Mouse (Mus musculus): ENCODE results near the gene Ankrd9. TPM values are rescaled to one million over a fixed set of nuclear protein-coding genes. Genes with fewer than 3 reads are reported as not detected.
A peak's percentile ranks its signal among the peaks of the same experiment; 100 is the strongest.

Ankrd9 gene
- total RNA-seq (2021) = 100 to 1,000 TPM in 1 of 2 experiments, 10 to 100 TPM in 1; 20.3 to 102 TPM
- long read RNA-seq, experiment 1, transcript Ankrd9-202 (3 exons, 2,577 nt) = major isoform, 14 of 53 reads
- long read RNA-seq, experiment 1, transcript Ankrd9-203 (4 exons, 1,563 nt) = major isoform, 14 of 53 reads
- long read RNA-seq, experiment 1, transcript Ankrd9-201 (3 exons, 1,706 nt) = minor isoform, 10 of 53 reads
- long read RNA-seq, experiment 1, partial matches to known transcripts = 4 of 53 reads
- long read RNA-seq, experiment 1, other reads (novel, unspliced or antisense) = 8 of 53 reads
- long read RNA-seq, experiment 2, transcript Ankrd9-203 (4 exons, 1,563 nt) = minor isoform, 39 of 231 reads
- long read RNA-seq, experiment 2, transcript Ankrd9-202 (3 exons, 2,577 nt) = major isoform, 88 of 231 reads
- long read RNA-seq, experiment 2, transcript Ankrd9-201 (3 exons, 1,706 nt) = minor isoform, 38 of 231 reads
- long read RNA-seq, experiment 2, transcript Ankrd9-207 (2 exons, 1,431 nt) = minor isoform, 11 of 231 reads
- long read RNA-seq, experiment 2, partial matches to known transcripts = 12 of 231 reads
- long read RNA-seq, experiment 2, other reads (novel, unspliced or antisense) = 43 of 231 reads

DNA sequence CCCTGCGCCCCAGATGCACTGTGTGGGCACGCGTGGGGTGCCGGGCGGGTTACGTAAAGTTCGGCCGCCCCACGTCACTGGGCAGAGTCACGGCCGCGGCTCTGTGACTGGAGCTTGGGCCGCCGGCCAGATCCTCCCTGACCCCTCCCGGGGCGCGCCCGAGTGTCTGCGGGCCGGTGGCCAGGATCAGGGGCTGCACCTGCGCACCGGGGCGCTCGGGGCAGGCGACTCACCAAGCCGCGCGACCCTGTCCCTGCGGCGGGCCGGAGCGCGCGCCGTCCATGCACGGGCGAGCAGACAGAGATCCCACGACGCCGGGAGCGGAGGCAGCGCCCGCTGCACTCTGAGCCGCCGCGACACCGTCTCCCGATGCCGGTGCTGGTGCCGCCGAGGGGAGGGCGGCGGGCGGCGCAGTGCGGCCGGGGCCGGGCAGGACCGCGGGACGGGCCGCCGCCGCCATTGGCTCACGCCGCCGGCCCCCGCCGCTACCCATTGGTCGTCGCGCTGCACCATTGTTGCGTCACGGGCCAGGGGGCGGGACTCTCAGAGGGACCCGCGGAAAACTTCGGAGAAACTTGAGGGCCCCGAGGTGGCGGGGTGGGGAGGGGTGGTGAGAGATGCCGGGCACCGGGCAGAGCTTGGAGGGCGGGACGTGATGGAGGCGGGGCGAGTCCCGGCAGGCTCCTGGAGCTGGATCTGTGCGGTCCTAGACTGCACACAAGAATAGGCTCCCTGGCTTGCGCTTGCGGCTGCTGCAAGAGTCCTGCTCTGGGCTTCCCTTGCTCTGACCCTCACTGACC, at the start of gene Ankrd9:
Gene Ankrd9 (minus strand): TSS at position 434 of the 800 bp plus-strand sequence.
- peak; percentile 97 for DNase-seq

DNA sequence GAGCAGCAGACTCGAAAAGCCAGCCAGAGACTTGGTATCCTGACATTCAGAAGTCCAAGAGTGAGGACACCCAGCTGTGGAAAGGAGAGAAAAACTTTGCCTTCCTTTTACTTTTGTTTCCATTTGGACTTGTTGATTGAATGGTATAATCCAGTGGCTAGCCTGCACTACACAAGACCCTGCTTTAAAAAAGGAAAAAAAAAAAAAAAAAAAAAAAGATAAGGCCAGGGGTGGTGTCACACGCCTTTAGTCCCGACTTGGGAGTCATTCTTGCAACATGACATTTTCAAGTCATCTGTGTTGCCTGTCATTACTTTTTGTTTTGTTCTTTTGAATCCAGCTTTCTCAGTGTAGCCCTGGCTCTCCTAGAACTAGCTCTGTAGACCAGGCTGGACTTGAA, 42.7 kb upstream of the Ankrd9 start:
- DNase-seq = no peak

DNA sequence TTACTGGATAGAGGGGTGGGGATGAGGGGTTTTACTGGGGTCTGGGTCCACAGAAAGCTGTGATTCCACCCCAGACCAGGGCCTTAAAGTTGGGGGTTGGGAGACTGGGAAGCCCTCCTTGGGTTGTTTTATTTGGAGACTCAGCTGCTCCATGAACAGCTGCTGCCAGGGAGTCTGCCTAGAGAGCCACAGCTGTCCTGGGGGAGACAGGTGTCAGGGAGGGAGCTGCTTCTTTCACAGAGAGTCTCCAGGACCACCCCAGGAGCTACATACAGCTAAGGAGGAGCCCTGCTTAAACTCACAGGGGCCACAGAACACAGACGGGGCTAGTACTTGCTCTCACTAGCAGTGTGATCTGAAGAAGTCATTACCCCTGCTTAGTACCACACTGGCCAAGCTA, 42.3 kb upstream of the Ankrd9 start:
- no peak for DNase-seq

DNA sequence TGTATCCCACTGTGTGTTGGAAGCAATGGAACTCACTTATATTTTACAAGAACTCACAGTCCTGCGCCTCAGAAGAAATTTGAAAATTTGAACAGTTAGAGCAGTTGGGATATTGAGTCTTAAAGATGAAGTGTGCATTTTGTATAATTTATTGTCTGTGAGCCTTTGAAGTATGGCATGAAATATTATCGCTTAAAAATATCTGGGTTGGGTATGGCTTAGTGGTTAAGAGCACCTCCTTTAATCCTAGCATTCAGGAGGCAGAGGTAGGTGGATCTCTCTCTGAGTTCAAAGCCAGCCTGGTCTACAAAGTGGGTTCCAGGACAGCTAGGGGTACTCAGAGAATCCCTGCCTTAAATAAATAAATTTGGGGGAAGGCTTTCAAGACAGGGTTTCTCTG, 40.2 kb upstream of the Ankrd9 start:
- no peak for DNase-seq

DNA sequence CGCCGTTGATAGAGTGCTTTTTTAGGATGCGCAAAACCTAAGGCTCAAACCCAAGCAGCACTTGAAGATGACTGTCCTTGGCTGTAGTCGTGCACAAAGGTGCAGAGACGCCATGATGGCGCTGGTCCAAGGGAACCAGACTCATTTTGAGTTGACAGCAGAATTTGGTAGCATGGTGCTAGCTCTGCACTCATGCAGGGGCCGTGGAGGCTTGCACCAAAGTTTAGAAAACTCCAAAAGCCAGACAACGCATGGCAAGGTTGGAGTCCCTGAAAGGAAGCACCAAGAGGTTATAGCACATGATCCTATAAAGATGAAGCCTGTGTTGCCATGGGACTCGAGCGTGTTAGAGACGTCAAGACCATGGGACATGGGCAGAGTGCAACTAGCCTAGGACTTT, 39.2 kb upstream of the Ankrd9 start:
- DNase-seq = no peak

DNA sequence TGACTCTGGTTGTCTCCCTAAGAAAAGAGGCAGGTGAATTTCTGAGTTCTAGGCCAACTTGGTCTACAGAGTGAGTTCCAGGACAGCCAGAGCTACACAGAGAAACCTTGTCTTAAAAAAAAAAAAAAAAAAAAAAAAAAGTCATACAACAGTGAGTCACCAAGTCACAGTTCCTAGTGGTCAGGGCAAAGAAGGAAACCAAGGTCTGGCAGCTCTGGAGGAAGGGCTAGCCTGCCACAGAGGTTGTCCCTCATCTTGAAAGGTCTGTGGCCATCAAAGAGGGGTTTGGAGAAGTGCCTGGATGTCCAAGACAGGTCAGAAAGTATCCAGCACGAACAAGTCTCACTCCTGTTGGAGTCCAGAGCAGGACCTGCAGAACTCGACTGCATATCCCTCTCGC, 38.0 kb upstream of the Ankrd9 start:
- no peak for DNase-seq

DNA sequence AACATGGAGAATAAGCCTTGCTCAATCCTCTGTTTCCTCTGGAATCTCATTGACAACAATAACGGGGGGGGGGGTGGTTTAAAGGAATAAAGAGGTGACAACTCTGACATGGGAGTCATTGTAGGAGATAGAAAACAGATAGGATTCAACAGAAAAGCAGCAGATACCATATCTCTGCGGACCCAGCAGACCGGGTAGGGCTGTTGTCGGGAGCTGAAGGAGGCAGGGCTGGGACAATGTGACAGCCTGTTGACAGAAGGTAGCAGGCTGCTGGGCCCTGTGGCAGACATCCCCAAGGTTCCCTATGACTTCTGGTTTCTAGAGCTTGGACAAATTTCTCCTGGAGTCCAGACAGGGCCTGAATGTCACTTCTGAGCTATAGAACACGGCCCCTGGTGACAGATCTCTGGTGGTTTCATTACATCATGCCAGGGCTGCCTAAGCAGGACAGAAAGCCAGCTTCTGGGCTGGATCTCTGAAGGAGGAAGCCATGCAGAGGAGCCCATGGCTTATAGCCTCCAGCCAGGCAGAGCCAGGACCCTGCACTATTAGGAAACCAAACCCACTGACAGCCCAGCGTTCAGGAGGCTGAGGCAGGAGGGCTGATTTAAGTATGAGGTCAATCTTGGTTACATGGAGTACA, 30.9 kb upstream of the Ankrd9 start:
- DNase-seq = no peak

DNA sequence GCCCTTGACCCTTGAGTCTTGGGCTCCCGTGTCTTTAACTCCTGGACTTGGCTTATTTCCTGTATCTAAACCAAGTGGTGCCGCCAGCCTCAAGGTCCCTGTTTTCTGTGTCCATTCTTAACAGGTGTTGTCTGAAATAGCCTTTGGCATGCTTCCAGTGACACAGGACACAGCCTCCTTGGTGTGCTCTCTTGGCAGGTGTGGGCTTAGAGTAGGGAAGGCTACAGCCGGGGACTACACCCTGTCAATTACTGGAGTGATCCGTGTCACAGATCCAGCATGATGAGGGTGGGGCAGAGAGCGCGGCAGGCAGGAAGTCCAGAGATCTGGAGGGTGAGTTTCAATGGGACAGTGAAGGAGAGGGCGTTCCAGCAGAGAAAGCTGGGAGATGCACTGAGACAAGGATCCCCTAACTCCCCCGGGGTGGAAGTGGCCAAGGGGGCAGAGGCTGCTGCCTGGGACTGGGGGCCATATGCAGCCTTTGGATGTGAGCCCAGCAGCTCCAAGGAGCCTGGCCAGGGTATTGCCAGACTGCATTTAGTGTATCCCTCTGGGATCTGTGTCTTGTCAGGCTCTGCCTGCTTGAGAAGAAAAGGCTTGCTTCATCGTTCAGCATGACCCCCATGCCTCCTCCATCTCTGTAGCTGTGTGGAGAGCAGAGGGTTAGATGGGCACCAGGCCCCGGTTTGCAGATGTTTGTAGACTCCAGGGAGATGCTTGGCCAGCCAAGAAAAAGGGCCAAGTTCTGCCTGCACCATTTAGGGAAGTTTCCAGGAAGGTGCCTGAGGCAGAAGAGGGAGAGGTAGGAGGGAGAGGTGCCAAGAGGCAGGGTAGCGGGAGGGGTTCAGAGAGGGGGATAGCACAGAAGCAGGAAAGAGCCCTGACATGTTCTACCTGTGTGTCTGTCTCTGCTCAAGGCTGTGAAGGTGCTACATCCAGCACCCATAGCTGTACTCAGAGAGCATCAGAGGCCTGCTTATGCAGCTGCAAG, 30.0 kb upstream of the Ankrd9 start:
- DNase-seq = no peak

DNA sequence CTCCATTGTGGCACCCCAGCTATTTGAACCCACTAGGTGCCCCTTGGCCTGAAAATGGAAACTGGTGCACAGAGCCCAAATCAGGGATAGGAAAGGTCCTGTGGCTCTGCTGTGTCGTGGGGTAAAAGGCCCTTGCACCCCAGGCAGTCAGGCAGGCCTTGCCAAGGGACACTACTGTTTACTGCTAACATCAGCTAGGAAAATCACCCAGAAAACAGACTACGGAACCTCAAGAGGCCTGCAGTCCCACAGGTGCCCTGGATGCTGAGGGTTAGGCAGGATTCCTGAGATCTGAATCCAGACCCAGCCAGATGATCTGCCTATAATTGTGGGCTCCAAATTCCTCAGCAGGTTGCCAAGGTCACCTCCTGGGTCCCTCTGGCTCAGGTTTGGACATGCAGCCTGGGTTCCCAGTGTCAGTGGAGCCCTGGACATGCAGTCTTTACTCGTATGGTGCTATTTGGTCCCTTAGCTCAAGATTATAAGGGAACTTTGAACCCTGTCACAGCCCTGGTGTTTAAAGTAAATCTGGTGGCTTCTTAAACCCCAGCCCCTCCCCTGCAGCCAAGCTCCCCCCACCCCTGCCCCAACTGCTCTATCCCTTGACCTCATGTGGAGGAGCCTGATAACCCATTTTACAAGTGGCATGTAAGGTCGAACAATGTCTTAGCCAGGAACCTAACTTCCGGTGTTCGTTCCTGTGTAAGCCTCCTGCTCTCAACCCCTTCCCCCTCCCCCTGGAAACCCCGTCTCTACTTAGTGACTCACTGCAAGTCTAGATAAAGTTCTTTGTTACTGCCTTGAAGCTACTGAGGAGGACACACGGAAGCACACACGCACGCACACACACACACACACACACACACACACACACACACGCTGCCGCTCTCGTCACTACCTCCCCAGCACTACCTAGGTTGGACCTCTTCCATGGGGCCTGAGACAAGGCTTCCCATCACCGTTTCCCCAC, 28.6 kb upstream of the Ankrd9 start:
- DNase-seq = no peak

DNA sequence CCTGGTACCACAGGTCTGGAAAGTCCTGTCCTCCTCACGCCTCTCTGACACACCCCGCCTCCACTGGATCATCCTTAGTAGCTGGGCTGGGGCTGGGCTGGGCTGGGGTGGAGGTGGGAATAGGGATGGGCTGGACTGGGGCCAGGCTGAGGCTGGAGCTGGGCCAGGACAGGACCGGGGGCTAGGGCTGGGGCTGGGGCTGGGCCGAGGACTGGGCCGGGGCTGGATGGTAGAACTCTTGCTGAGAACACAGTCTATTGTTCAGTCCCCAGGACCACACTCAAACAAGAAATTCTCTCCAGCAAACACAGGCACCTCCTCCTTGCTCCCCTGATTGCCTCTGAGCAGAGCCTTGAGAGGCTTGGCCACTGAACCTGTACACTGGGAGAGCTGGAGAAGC, 27.5 kb upstream of the Ankrd9 start:
- DNase-seq = no peak

DNA sequence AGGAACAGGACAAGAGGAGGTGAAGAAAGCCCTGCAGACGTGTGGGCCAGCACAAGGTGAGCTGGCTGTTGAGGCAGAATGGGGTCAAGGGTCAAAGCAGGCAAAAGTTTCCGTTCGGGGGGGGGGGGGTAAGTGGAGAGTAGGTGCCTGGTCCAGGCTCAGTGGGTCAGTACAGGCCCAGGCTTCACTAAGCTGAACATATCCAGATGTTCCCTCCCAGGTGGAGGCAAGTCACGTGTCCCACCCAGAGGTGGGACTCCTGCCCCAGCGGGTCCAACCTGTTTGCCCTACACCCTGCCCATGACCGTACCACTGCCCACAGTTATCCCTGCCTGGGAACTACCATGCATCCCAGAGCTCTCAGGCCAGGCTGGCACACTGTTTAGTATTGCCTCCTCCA, 27.0 kb upstream of the Ankrd9 start:
- DNase-seq = no peak

DNA sequence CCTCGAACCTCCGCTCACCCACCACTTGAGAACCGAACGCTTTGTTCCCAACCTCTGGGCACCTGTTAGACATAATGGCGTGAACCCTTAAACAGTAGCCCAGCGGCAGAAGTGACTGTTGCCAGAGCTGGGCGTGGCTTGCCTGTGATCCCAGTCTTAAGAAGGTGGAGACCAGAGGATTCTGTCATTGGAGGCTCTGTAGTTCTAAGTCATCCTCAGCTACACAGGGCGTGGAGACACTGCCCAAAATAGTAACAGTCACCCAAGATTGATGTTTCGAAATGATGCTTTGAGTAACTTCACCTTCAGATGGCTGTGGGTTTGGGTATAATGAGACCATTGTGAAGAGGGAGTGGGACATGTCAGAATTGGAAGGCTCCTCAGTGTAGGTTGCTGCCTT, 25.3 kb upstream of the Ankrd9 start:
- no peak for DNase-seq

DNA sequence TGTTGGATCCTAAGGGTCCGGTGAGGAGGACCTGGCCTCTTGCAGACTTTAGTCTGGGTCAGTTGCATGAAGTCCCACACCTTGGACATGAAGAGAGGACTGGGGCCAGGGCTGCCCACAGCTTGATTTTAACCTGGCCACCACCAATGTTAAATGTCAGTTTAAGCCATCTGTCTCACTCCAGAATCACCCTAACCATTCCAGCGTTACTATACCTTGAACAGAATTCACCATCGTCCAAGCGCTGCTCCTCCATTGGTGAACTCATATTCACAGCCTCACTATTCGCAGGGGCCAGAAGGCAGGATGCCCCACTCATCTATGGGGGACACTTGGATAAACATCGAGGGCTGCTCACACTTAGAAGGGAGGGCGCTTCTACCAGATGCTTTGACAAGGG, 22.1 kb upstream of the Ankrd9 start:
- no peak for DNase-seq

DNA sequence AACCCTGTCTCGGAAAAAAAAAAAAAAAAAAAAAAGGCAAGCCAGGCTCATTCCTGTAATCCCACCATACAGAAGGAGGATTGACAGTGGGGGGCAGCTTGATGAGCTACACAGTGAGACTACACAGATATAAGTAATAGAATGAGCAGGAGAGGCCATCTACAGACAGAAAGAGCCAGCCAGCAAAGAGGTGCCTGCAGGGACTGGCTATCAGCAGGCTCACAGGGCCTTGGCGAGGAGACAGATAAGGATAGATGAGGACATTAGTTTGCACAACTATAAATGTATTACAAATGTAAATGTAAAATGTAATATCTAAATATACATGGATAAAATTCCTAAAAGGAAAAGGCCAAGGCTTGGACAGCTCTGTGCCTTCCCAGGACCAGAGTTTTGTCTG, 21.0 kb upstream of the Ankrd9 start:
- no peak for DNase-seq

DNA sequence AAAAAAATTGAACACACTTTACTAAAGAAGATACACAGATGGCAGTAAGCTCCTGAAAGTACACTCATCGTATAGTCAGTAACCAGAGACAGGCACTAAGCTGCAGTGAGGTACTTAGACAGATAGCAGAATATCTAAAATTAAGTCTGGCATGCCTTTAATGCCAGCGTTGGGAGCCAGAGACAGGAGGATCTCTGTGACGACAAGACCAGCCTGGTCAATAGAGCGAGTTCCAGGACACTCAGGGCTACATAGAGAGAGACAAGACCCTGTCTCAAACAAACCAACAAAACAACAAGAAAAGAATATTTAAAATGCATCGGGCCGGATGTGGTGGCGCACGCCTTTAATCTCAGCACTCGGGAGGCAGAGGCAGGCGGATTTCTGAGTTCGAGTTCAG, 19.3 kb upstream of the Ankrd9 start:
- DNase-seq = no peak

DNA sequence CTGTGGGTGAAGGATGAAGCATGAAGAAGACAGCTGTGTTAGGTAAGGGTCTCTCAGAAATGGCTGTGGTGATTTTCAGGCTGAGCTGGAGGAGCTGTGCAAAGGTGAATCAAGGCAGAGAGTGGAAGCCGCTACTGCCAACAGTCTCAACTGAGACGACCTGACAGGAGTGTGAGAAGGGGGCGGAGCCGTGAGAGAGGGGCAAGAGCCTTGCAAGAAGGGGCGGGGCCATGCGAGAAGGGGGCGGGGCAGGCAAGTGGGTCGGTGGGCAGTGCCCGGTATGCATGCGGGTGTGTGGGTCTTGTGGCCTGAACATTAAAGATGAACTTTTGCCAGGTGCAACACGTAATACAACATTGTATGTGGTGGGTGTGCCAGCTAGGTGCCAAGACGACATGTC, 15.8 kb upstream of the Ankrd9 start:
- DNase-seq = no peak

DNA sequence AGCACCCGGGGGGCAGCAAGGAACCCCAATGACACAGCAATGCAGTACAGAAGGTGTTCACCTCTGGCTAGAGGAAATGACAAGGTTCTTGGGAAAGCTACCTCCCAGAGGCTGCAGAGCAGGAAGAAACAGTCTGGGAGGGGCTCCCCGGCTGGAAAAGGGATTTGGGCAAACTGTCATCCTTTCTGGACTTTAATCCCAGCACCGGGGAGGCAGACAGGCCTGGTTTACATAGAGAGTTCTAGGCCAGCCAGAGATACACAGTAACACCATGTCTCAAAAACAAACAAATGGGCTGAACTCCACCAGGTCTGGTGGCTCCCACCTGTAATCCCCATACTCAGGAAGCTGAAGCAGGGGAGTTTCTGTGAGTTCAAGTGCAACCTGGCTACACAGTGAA, 14.4 kb upstream of the Ankrd9 start:
- DNase-seq = no peak

DNA sequence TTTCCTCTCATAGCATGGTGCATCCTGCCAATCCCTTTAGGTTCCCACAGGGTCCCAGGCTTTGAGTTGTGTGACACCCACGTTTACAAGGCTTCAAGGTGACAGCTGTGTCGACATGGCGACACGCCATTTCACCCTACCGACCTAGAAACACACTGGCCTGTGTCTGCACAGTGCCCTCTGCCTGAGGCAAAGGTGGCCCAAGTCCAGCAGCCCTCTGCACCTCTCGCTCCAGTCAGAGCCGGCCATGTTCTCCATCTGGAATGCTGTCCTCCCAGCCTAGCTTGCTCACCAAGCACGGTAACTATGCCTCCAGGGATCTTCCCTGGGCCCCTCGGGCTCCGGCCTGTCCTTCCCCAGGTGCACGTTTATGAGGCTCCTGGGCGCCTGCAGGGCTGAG, 13.9 kb upstream of the Ankrd9 start:
- DNase-seq = no peak

DNA sequence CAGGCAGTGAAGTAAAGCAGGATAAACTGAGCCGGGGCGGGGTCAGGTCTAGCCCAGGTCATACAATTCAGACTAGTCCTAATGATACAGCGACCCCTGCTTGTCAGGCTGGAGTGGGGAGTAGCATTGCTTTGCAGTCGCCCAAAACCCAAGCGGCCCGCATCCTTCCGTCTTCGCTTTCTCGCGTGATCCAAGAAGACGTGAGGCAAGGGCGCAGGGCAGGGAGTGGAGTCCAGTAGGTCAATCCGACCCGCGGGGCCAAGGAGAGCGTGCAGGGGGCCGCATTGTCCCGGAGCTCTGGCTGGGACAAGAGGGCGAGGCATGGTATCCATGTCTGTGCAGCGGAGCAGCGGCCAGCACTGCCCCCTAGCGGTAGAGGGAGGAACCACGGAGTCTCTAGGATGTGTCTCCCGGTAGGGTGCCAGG, 13.3 kb upstream of the Ankrd9 start:
- peak; percentile 97 for DNase-seq
